Mouse (Mus musculus): ENCODE measurements around the gene Wdr54.

Wdr54 gene

DNA sequence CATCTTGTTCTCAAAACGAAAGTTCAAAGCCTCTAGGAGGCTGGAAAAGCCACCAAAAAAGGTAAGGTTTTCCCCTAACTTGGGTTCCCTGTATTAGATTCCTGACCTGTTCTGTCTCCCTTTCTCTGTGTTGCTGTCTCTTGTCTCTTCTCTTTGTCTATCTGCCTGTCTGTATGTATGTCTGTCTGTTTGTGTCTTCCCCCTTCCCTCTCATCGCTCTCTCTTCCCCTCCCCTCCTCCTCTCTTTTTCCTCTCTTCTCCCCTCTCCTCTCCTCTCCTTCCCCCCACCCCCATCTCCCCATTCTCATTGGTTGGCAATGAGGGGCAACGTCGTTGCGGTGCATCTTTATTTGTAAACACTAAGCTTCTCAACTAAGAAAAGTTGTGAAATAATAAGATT lies 30.9 kb downstream of the Wdr54 start, which contains the start of gene Ino80b:
Gene Ino80b (minus strand): TSS at position 101 of the 400 bp plus-strand sequence.
- no peak for DNase-seq (ENCODE audit: low spot score)

GRCm38 (mm10) chr6:83124851-83125312 lies 31.3 kb downstream of the Wdr54 start:
- peak; percentile 97 for DNase-seq (ENCODE audit: low spot score)

DNA sequence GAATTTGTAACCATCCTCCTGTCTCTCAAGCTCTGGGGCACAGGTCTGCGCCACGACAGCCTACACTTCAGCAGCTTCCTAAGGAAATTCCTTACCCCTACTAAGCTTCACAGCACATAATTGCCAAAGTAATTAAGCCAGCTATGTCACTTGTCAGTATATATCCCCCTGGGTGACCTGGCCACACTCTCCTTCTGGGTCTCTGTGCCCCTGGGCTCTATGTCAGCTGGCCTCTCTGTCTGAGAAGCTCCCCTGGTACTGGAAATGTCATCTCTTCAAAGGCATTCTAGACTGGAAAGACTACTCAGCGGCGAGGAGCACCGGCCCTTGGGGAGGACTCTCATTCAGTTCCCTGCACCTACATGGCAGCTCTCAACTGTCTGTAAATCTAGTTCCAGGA lies 33.2 kb downstream of the Wdr54 start:
- DNase-seq (ENCODE audit: low spot score), result no peak

DNA sequence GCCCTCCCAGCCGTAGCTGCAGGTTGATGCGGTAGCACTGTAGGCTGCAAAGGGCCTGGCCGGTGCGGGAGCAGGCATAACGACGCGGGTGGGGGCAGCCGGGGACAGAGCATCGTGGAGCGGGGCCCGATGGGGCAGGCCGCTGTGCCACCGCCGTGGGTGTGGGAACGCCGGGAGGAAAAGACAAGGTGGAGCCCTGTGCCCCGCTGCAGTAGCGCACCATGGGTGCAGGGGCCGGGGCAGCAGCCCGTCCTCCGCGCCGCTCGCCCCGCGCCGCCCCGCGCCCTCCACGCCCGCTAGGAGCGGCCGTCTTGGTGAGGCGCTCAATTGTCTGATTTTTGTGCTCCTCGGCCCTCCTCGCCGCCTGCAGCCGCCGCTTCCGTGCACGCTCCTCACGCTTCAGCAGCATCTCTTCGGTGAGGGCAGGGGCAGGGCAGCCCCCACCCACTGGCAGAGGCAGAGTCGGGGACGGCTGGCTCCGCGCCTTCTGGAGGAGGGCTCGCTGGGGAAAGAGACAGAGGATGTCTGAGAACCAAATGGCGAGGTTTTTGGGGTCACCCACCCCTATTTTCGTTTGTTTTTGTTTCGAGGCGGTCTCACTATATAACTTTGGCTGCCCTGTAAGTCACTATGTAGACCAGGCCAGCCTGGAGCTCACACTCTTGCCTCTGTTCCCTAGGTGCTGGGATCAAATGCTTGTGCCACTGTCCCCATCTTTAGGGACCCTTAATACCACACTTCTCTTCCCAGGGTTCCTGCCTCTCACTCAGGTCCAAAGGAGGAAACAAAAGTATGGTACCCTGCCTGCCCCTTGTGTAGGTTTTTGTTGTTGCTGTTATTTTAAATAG lies 34.1 kb downstream of the Wdr54 start:
- no peak for DNase-seq (ENCODE audit: low spot score)

GRCm38 (mm10) chr6:83120930-83121862 lies 35.0 kb downstream of the Wdr54 start, which contains the start of gene Wbp1:
Gene Wbp1 (minus strand): TSS chr6:83121559.
- DNase-seq (ENCODE audit: low spot score), result peak; percentile 99

- no peak for DNase-seq (ENCODE audit: low spot score)
Observed at GRCm38 (mm10) chr6:83119734-83120051, 36.5 kb downstream of the Wdr54 start.

- DNase-seq (ENCODE audit: low spot score), result no peak
Observed at GRCm38 (mm10) chr6:83118825-83119733, 37.1 kb downstream of the Wdr54 start.

DNA sequence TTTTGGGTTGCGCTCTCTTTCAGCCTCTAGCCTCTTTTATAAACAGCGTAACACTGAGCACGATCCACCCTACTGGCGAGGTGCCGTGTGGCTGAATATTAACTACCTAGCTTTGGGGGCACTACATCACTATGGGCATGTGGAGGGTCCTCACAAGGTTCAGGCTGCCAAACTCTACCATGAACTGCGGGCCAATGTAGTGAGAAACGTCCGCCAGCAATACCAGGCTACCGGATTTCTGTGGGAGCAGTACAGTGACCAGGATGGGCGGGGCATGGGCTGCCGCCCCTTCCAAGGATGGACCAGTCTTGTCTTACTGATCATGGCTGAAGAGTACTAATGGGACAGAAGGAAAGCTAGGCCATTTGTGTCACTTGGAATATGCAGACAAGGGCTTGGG lies 37.8 kb downstream of the Wdr54 start:
- no peak for DNase-seq (ENCODE audit: low spot score)

GRCm38 (mm10) chr6:83117616-83118015 lies 38.6 kb downstream of the Wdr54 start:
- DNase-seq (ENCODE audit: low spot score), result no peak

DNA sequence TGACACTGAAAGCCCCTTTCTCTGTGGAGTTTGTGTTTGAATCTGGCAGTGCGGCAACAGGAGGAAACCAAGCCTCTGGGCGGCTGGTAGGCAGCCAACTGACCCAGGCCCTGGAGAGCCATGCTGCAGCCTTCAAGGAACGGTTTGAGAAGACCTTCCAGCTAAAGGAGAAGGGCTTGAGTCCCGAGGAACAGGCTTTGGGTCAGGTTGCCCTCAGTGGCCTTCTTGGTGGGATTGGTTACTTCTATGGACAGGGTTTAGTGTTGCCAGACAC lies 39.1 kb downstream of the Wdr54 start:
- no peak for DNase-seq (ENCODE audit: low spot score)

GRCm38 (mm10) chr6:83116373-83117164 lies 39.6 kb downstream of the Wdr54 start:
- no peak for DNase-seq (ENCODE audit: low spot score)

GRCm38 (mm10) chr6:83115682-83116372 lies 40.4 kb downstream of the Wdr54 start:
- no peak for DNase-seq (ENCODE audit: low spot score)

DNA sequence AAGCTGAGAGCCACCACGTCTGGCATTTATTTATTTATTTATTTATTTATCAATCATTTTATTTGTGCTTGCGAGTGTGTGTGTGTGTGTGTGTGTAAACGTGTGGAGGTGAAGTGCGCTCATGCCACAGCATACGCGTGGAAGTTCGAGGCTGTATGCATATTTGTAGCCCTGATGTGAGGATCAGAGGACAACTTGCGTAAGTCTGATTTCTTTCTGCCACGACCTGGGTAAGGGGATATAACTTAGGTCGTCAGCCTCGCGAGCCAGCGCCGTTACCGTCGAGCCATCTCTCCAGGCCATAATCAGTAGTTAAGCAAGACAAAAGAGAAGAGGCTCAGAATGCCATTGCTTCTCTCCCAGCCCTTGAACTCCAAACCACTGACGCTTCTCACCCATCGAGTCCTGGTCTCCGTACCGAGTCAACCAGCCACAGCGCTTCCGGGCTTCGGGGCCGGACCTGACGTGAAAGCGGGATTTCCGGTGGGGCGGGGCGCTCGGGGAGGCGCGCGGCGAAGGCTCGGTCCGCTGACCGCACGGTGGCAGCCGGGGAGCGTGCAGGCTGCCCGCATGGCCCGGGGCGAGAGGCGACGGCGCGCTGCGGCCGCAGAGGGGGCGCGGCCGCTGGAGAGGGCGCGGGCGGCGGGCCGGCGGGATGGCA lies 41.1 kb downstream of the Wdr54 start, which contains the start of gene Mogs:
Gene Mogs (plus strand): TSS at position 486 of the 661 bp plus-strand sequence.
- DNase-seq (ENCODE audit: low spot score), result peak; percentile 95

GRCm38 (mm10) chr6:83111510-83112136 lies 44.6 kb downstream of the Wdr54 start:
- DNase-seq (ENCODE audit: low spot score), result no peak

DNA sequence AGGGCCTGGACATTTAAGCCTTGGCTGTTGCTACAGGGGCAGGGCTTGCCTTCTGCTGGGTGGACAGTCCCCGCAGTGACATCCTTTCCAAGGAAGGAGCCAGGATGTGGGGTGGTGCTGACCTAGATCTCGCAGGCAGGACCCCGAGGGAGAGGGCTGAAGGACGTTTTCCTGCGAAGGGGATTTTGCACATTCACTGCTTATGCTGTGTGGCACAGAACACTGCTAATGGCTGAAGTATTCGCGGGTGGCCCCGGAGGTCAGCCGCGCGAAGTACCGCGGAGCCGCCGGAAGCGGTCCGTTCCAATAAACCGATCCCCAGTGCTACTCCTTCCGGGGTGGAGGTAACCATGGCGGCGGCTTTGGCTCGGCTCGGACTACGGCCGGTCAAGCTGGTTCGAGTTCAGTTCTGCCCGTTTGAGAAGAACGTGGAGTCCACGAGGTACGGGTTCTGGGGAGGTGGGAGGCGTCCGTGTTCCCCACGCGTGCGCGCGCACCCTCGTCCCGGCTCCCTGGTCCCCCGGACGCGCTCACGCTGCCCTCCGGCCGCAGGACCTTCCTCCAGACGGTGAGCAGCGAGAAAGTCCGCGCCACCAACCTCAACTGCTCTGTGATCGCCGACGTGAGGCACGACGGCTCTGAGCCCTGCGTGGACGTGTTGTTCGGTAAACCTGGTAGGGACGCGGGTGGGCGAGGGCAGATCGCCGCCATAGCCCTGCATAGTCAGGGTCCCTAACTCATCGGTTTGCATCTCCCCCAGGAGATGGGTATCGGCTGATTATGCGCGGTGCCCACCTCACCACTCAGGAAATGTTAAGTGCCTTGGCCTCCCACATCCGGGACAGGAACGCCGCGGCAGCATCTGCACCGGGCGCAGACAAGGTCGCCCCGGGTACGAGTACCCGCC lies 47.2 kb downstream of the Wdr54 start, which contains the start of gene Mrpl53:
Gene Mrpl53 (plus strand): TSS at position 279 of the 907 bp plus-strand sequence.
- DNase-seq (ENCODE audit: low spot score), result peak; percentile 86

DNA sequence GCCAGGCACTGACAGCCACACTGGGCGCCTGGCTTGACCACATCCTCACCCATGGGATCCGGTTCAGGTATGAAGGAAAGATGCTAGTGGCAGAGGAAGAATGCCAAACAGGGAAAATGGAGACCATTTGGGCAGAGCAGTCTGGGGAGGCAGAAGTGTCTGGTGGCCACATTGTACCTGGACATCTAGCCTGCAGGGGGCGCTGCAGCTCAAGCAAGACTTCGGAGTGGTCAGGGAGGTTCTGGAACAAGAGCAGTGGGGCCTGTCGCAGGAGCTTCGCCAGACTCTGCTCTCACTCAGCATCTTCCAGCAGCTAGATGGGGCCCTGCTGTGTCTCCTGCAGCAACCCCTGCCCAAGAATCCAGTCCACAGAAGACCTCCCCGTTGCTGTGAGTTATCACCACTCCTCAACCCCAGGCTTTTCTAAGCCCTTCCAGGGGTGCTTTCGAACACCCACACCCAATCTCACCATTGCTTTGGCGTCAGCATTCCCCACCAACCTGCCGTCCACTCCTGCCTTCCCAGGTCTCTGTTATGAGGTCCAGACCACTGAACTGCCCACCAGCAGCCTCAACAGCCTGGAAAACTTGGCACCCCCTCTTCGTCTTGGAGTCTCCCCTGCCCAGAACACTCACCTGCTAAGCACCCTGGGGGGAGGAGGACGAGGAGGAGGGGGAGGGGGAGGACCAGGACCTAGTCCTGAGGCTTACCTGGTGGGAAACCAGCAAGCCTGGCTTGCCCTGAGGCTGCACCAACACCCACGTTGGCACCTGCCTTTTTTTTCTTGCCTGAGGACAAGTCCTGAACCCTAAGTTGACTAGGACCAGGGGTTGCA lies 48.4 kb downstream of the Wdr54 start:
- peak; percentile 88 for DNase-seq (ENCODE audit: low spot score)

GRCm38 (mm10) chr6:83104158-83104557 lies 52.0 kb downstream of the Wdr54 start:
- DNase-seq (ENCODE audit: low spot score), result no peak
